ENCODE assay signal across 8 mouse cellular contexts in the genomic region with DNA sequence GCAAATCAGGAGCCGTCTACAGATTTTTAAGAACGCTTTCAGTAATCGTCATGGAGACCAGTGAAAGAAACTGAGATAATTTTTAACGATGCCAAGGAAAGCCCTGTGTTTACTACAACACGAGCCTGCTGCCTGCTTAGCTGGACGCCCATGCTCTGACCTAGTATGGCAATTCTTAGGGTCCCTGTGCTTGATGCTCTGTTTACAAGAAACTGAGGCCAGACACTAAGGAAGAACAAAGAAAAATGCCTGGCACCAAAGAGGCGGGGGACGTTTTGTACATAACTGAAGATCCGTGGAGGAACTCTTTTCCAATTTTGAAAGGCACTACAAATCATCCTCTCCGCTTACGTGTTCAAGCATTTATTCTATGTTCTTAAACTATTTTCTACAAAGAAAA. TPM values are rescaled to one million over a fixed set of nuclear protein-coding genes. Genes with fewer than 3 reads are reported as not detected.
DNase-seq lines count a peak whose midpoint lies in the region; ATAC-seq and TF ChIP-seq lines count a peak whose summit lies in the region.

No protein-coding gene starts in this region.

- no peaks in the 10 kb centered on the region for H3K36me3 ChIP-seq in liver, embryonic 11.5 days (ENCODE audit: control insufficient read depth, insufficient read depth, low read length)
- no peaks in the 10 kb centered on the region for H3K36me3 ChIP-seq in splenic B cell, adult 2 months (ENCODE audit: control insufficient read depth, insufficient read depth, low read length, poor library complexity, severe bottlenecking)

- H3K4me1 ChIP-seq in lung, adult 2 months (ENCODE audit: control insufficient read depth, insufficient read depth, low read length), result peaks cover 3% of the 10 kb centered on the region
- peaks cover 8% of the 10 kb centered on the region for H3K4me1 ChIP-seq in liver, embryonic 11.5 days (replicated peaks; ENCODE audit: control insufficient read depth, insufficient read depth, low read length)

- no peak for TF ChIP-seq POLR2A in lung, adult 2 months (IDR thresholded peaks at IDR 0.05; ENCODE audit: borderline replicate concordance, extremely low read depth, low read depth, low read length)

- peak overlapping the region; percentile 59 for H3K4me3 ChIP-seq in lung, adult 2 months (replicated peaks; ENCODE audit: extremely low read depth, low read depth, low read length)
- peak overlapping the region; percentile 73 for H3K4me3 ChIP-seq in liver, embryonic 11.5 days (ENCODE audit: low read depth, low read length)

- H3K27ac ChIP-seq in liver, embryonic 11.5 days (ENCODE audit: low read depth, low read length), result no peak overlapping the region

- no peak for TF ChIP-seq CTCF in lung, adult 2 months (IDR thresholded peaks at IDR 0.05; ENCODE audit: insufficient read depth, low read length)

- peak overlapping the region; percentile 95 for H3K4me2 ChIP-seq in liver, embryonic 11.5 days

- intact Hi-C loops in heart, postnatal 10 days (cut with DNase I), result loop anchor here (2.0 to 5.0 kb wide), 2 partner anchors 54 to 68 kb away; no protein-coding TSS in a partner anchor

- H3K9me3 ChIP-seq in liver, embryonic 11.5 days (ENCODE audit: control insufficient read depth, low read length), result no peaks in the 10 kb centered on the region

- peak overlapping the region; percentile 69 for H3K9ac ChIP-seq in liver, embryonic 11.5 days (ENCODE audit: low read depth, low read length)

- no peaks in the 10 kb centered on the region for H3K27me3 ChIP-seq in liver, embryonic 11.5 days (replicated peaks; ENCODE audit: control insufficient read depth, insufficient read depth, low read length)
- no peaks in the 10 kb centered on the region for H3K27me3 ChIP-seq in splenic B cell, adult 2 months (ENCODE audit: control insufficient read depth, insufficient read depth, low read length, poor library complexity, severe bottlenecking)

- no peak for DNase-seq in lung, adult 2 months
- DNase-seq in lung, postnatal 4 days, result no peak
- DNase-seq in cerebellum, postnatal 14 days, result peak; percentile 10 to 32
- peak; percentile 24 to 27 for DNase-seq in heart, postnatal 10 days
- no peak for DNase-seq in liver, embryonic 11.5 days (ENCODE audit: low spot score)
- peak; percentile 1 for DNase-seq in splenic B cell, adult 2 months (ENCODE audit: low read depth, low spot score)
- DNase-seq in right cerebral cortex, postnatal 4 days, result no peak

- no peak for ATAC-seq in liver, embryonic 11.5 days (replicated peaks; ENCODE audit: low FRiP score)
- no peak for ATAC-seq in erythroid progenitor cell, adult 5-6 weeks (replicated peaks; ENCODE audit: low FRiP score, poor library complexity, severe bottlenecking)

- WGBS in lung, adult 2 months, result 5% methylated on average over 11 of the region's 11 CpGs
- WGBS in liver, embryonic 11.5 days, result 23% methylated on average over 11 of the region's 11 CpGs

RNA-seq across cellular contexts. Expression of a gene that starts 1.1 kb away (rescaled TPM):
- 2.8 and 6.7 TPM in 2 replicates for polyA plus RNA-seq in lung, adult 2 months (2012; rRNA removed)
- total RNA-seq in heart, postnatal 10 days (2021), result 100 to 1,000 TPM; 211 to 252 TPM
- 7.5 and 7.9 TPM in 2 replicates for polyA plus RNA-seq in liver, embryonic 11.5 days (2014; fragmentation: Nextera tagmentation; extraction: Ambion mirVana)
- 2.5 and 2.9 TPM in 2 replicates for total RNA-seq in erythroid progenitor cell, adult 5-6 weeks (2015; ENCODE audit: low replicate concordance)
- total RNA-seq in erythroid progenitor cell, adult 5-6 weeks (2017; ENCODE audit: low replicate concordance), result 1.0 TPM in 1 of 2 replicates, not detected in the other

Comparison
In these comparisons a context has a peak if more than half of its experiments do, and no peak if none do; other contexts are left out.
1. DNase-seq: peak in cerebellum, postnatal 14 days (2 of 2), heart, postnatal 10 days (2 of 2) and splenic B cell, adult 2 months (single experiment); none in lung, adult 2 months (single experiment), lung, postnatal 4 days (0 of 2), liver, embryonic 11.5 days (single experiment) and right cerebral cortex, postnatal 4 days (single experiment).
2. RNA of a gene that starts 1.1 kb away (total RNA-seq): 211 to 252 TPM in heart, postnatal 10 days; 1.0 to 2.9 TPM in erythroid progenitor cell, adult 5-6 weeks; every median in the first group is over 10 times any median in the second.